Mouse (Mus musculus) intestine, embryonic 14.5 days (tissue): ENCODE data around the gene Plekhg3. TPM values are rescaled to one million over a fixed set of nuclear protein-coding genes. Genes with fewer than 3 reads are reported as not detected.

Source experiments
- ATAC-seq: fragments of 200-750 bp; cut with Nextera tagmentation; replicated peaks from 2 replicates; pipeline ENCODE4 v1.8.0; 2017; ENCODE audit warnings: low read depth, moderate number of reproducible peaks, moderate TSS enrichment, moderate library complexity; ENCODE audit not compliant: low FRiP score, low TSS enrichment
- DNase-seq: peaks from one replicate; pipeline ENCODE4 v3.0.0-alpha.2; 2018; ENCODE audit warnings: low spot score
- H3K27ac ChIP-seq: fragments of 300-500 bp; sonication (generic); 2 replicates; pipeline ENCODE4 v1.5.1; 2014; ENCODE audit warnings: low read depth, mild to moderate bottlenecking, control low read depth
- H3K27me3 ChIP-seq: fragments of 300-500 bp; sonication (generic); replicated peaks from 2 replicates; pipeline ENCODE4 v1.6.1; 2014; ENCODE audit warnings: low read length, control low read depth; ENCODE audit not compliant: control insufficient read depth, insufficient read depth
- H3K36me3 ChIP-seq: fragments of 300-500 bp; sonication (generic); 2 replicates; pipeline ENCODE4 v1.6.1; 2014; ENCODE audit warnings: low read length, control low read depth; ENCODE audit not compliant: control insufficient read depth, insufficient read depth
- H3K4me1 ChIP-seq: fragments of 300-500 bp; sonication (generic); replicated peaks from 2 replicates; pipeline ENCODE4 v1.6.1; 2014; ENCODE audit warnings: low read length, control low read depth, mixed read lengths; ENCODE audit not compliant: control insufficient read depth, insufficient read depth
- H3K4me2 ChIP-seq: fragments of 300-500 bp; sonication (generic); 2 replicates; pipeline ENCODE4 v1.6.1; 2014; ENCODE audit warnings: low read length
- H3K4me3 ChIP-seq: fragments of 300-500 bp; sonication (generic); 2 replicates; pipeline ENCODE4 v1.5.1; 2014; ENCODE audit warnings: low read depth, low read length, control low read depth, mixed read lengths
- H3K9ac ChIP-seq: fragments of 300-500 bp; sonication (generic); 2 replicates; pipeline ENCODE4 v1.6.1; 2014; ENCODE audit warnings: mild to moderate bottlenecking, low read length
- H3K9me3 ChIP-seq: fragments of 300-500 bp; sonication (generic); 2 replicates; pipeline ENCODE4 v1.6.1; 2016; ENCODE audit warnings: low read length, control low read depth; ENCODE audit not compliant: control insufficient read depth
- WGBS: fragments of 180-500 bp; shearing (Covaris S2); extraction: QIAGEN DNeasy Blood & Tissue Kit; methylation state at CpG from one replicate; pipeline ENCODE4 v1.1.7; 2014; 5-methylcytosine and 5-hydroxymethylcytosine counted together
- polyA plus RNA-seq: library from polyadenylated mRNA; unstranded; fragments of >200 nt; fragmentation: Nextera tagmentation; extraction: Ambion mirVana; gene quantifications from 2 replicates; pipeline ENCODE4 v1.2.1, GENCODE M21; 2014

Plekhg3 gene
- polyA plus RNA-seq, 1 experiment from 2014 or later: 9.5 TPM

DNA sequence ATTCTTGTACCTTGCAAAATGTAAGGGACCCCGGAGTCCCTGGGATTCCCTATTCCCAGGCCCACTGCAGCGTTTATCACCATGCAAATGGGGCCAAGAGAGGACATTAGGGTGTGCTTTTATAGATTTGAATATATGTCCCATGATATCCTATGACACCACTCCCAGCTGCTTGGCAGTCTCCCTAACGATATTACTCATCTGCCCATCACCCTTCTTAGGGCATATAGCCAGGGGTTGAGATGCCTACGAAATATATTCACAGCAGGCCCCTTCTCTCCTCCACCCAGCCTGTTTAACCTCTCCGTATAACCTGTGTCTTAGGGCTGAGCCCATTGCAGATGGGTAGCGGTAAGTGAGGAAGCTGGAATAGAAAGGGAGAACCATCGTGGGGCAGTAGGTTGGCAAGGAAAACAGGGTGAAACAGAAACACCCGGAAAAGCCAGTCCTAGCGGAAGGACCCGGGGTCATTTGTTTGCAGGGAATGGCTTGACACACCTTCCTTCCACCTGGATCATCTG, 10.1 kb downstream of the Plekhg3 start:
- Histone ChIP-seq H3K27me3 (no peaks in the 10 kb centered on the region), H3K9ac (no peak overlapping the region), H3K4me1 (peaks cover 16% of the 10 kb centered on the region), H3K9me3 (no peaks in the 10 kb centered on the region), H3K4me2 (no peak overlapping the region), H3K4me3 (no peak overlapping the region), H3K36me3 (no peaks in the 10 kb centered on the region; the same call in 1 of the 2 replicates), H3K27ac (no peak overlapping the region)
- WGBS: 74% methylated on average over 10 of the region's 10 CpGs
- DNase-seq: no peak
- no peak for ATAC-seq

GRCm38 (mm10) chr12:76541475-76541874, 10.8 kb downstream of the Plekhg3 start:
- WGBS: 28% methylated on average over 8 of the region's 8 CpGs

GRCm38 (mm10) chr12:76541879-76542278, 11.2 kb downstream of the Plekhg3 start:
- H3K36me3 ChIP-seq: no peaks in the 10 kb centered on the region; the same call in 1 of the 2 replicates
- ATAC-seq: no peak
- 61% methylated on average over 6 of the region's 6 CpGs for WGBS
- no peaks in the 10 kb centered on the region for H3K9me3 ChIP-seq
- no peak overlapping the region for H3K4me2 ChIP-seq
- no peaks in the 10 kb centered on the region for H3K27me3 ChIP-seq
- H3K4me3 ChIP-seq: no peak overlapping the region
- no peak overlapping the region for H3K9ac ChIP-seq
- no peak overlapping the region for H3K27ac ChIP-seq
- no peak for DNase-seq
- peaks cover 17% of the 10 kb centered on the region for H3K4me1 ChIP-seq

More at GRCm38 (mm10) chr12:76541475-76541874, 10.8 kb downstream of the Plekhg3 start:
- H3K27ac ChIP-seq: no peak overlapping the region
- H3K36me3 ChIP-seq: no peaks in the 10 kb centered on the region; the same call in 1 of the 2 replicates
- no peak for ATAC-seq
- H3K27me3 ChIP-seq: no peaks in the 10 kb centered on the region
- DNase-seq: no peak
- H3K4me2 ChIP-seq: no peak overlapping the region
- no peak overlapping the region for H3K9ac ChIP-seq
- H3K4me1 ChIP-seq: peaks cover 16% of the 10 kb centered on the region
- H3K9me3 ChIP-seq: no peaks in the 10 kb centered on the region
- H3K4me3 ChIP-seq: no peak overlapping the region

GRCm38 (mm10) chr12:76545786-76546370, 15.2 kb downstream of the Plekhg3 start:
- 45% methylated on average over 15 of the region's 15 CpGs for WGBS
- H3K4me1 ChIP-seq: peaks cover 30% of the 10 kb centered on the region
- no peak for DNase-seq
- no peak for ATAC-seq
- H3K9ac ChIP-seq: no peak overlapping the region; the same call in 1 of the 2 replicates
- H3K4me3 ChIP-seq: no peak overlapping the region
- no peaks in the 10 kb centered on the region for H3K27me3 ChIP-seq
- no peak overlapping the region for H3K27ac ChIP-seq
- H3K9me3 ChIP-seq: no peaks in the 10 kb centered on the region
- peak overlapping the region; percentile 44 for H3K4me2 ChIP-seq
- H3K36me3 ChIP-seq: no peaks in the 10 kb centered on the region

DNA sequence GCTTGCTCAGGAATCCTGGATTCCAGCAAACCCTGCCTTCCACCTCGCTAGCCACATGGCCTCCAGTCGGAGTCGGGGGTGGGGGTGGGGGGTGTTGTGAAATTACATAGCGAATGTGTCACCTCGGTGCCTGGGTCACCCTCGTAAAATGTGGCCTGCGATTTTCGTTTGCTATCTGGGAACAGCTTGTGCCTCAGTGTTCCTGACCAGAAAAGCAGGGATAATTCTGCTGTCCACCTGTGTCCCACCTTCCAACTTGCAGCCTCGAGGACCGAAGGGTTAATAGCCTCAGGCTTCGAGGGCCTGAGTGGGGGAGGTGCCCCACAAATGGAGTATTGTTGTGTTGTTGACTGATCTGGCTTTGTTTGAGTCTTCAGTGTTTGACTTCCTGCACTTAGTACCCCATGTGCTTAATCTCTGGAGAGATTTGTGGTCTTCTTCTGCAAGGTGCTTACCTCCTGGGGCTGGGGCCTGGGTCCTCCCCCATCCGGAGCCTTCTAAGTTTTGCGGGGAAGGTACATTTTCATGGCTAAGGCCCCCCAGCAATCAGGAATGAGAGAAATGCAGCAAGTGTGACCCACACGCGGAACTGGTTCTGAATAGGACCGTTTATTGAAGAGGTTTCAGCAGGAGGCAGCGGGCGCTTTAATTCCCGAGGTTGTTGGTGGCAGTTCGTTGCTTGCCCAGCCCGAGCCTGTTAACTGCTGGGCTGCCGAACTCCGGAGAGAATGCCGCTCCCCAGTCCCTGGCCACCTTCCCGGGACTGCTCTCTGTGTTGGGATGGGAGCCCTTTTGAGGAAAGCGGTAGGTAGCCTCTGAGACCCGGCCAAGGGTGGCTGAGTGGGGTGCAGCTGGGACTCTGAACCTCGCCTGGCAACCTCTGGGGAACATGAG, 15.9 kb downstream of the Plekhg3 start:
- Histone ChIP-seq H3K4me3 (no peak overlapping the region), H3K36me3 (no peaks in the 10 kb centered on the region), H3K4me1 (peaks cover 30% of the 10 kb centered on the region), H3K9ac (peak overlapping the region; percentile 22; the same call in 1 of the 2 replicates), H3K27ac (peak overlapping the region; percentile 84), H3K9me3 (no peaks in the 10 kb centered on the region), H3K27me3 (no peaks in the 10 kb centered on the region), H3K4me2 (peak overlapping the region; percentile 44)
- WGBS: 15% methylated on average over 28 of the region's 28 CpGs
- no peak for ATAC-seq
- no peak for DNase-seq

- peak overlapping the region; percentile 11; the same call in 1 of the 2 replicates for H3K9ac ChIP-seq
- peaks cover 38% of the 10 kb centered on the region for H3K4me1 ChIP-seq
- H3K9me3 ChIP-seq: no peaks in the 10 kb centered on the region
- peak; percentile 77 for ATAC-seq
- no peak overlapping the region for H3K4me3 ChIP-seq
- H3K27ac ChIP-seq: peak overlapping the region; percentile 84
- no peaks in the 10 kb centered on the region for H3K36me3 ChIP-seq
- 29% methylated on average over 13 of the region's 13 CpGs for WGBS
- peak; percentile 80 for DNase-seq
- H3K4me2 ChIP-seq: peak overlapping the region; percentile 44
- no peaks in the 10 kb centered on the region for H3K27me3 ChIP-seq
Measured at GRCm38 (mm10) chr12:76547409-76548081, 16.9 kb downstream of the Plekhg3 start.

GRCm38 (mm10) chr12:76548082-76548423, 17.4 kb downstream of the Plekhg3 start:
- no peaks in the 10 kb centered on the region for H3K36me3 ChIP-seq
- H3K27ac ChIP-seq: peak overlapping the region; percentile 13; the same call in 1 of the 2 replicates
- WGBS: 19% methylated on average over 7 of the region's 7 CpGs
- 0 out of 2 replicates have a peak overlapping the region, but pooled peaks have one; percentile 24 for H3K4me2 ChIP-seq
- H3K9ac ChIP-seq: no peak overlapping the region
- ATAC-seq (no peak; the same call in 1 of the 2 replicates), DNase-seq (no peak)
- no peak overlapping the region for H3K4me3 ChIP-seq
- H3K9me3 ChIP-seq: no peaks in the 10 kb centered on the region
- no peaks in the 10 kb centered on the region for H3K27me3 ChIP-seq
- peaks cover 41% of the 10 kb centered on the region for H3K4me1 ChIP-seq

DNA sequence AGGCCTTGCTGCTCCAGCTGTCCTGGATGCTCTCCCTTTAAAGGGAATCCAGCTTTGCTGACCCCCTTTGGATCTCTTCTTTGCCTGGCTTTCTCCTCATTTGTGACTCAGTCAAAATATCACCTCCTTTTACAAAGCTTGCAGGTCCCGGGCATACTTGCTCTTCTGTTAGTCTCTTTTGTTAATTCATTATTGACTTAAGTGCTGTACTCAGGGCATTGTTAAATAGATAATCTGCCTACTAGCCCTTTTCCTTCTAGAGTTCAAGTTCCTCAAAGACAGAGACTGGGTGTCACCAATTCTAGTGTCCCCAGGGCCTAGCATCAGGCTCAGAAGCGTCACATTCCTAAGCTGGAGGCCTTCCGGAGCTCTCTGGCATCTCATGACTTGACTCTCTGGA, 18.5 kb downstream of the Plekhg3 start:
- 77% methylated on average over 3 of the region's 3 CpGs for WGBS
- no peak for ATAC-seq
- no peak overlapping the region for H3K27ac ChIP-seq
- no peak for DNase-seq
- H3K36me3 ChIP-seq: no peaks in the 10 kb centered on the region
- no peak overlapping the region for H3K9ac ChIP-seq
- H3K27me3 ChIP-seq: no peaks in the 10 kb centered on the region
- H3K4me1 ChIP-seq: peaks cover 50% of the 10 kb centered on the region
- no peak overlapping the region for H3K4me3 ChIP-seq
- H3K9me3 ChIP-seq: no peaks in the 10 kb centered on the region
- H3K4me2 ChIP-seq: no peak overlapping the region
